Mouse (Mus musculus) heart, adult 2 months (tissue): ENCODE results near the gene Arrdc2.

Experiments
- CTCF ChIP-seq: fragments of 200-600 bp; IDR thresholded peaks from 2 replicates; pipeline ENCODE4 v1.8.1; 2022; ENCODE audit warnings: antibody characterized with exemption, mild to moderate bottlenecking, moderate library complexity
- EP300 ChIP-seq: fragments of 200-500 bp; IDR thresholded peaks from 2 replicates; pipeline ENCODE4 v1.6.1; 2011; ENCODE audit warnings: low read depth, low read length, control low read depth; ENCODE audit not compliant: insufficient read depth
- POLR2A ChIP-seq: fragments of 200-500 bp; IDR thresholded peaks from 2 replicates; pipeline ENCODE4 v1.6.1; 2011; ENCODE audit warnings: mild to moderate bottlenecking, low read depth, low read length, control low read depth; ENCODE audit not compliant: insufficient read depth

DNA sequence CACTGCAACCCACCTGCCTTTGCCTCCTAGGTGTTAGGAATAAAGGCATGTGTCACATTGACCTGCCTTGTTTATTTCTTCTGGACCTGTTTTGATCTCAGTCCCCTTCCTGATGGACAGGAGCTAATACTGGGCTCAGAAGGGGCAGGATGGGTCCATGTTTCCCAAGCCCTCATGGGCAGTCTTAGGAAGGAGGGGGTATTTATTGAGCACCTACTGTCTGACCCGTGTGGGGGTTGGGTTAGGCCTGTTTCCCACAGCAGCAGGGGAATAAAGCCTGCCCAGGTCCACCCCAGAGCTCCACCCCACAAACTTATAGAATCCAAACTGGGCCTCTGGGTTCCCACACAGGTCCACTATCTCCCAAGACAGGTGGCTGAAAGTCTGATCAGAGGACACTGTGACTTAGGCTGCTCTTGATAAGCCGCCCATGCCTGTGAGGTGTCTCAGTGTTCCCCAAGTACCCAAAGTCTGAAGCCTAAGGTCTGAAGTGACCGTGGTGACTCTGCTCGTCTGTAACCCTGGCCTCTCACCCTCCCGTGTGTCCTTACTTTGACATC, 3.8 kb upstream of the Arrdc2 start:
- TF ChIP-seq POLR2A (no peak), CTCF (no peak), EP300 (no peak)
